Comparison of ENCODE assay signal across 11 mouse cellular contexts in genomic region chr10:12724247-12725001, GRCm38 (mm10).
A peak's percentile ranks its signal among the peaks of the same experiment; 100 is the strongest.
DNase-seq lines count a peak whose midpoint lies in the region; ATAC-seq lines count a peak whose summit lies in the region.
"Had no signal": no experiment of that assay in that cellular context is flagged by ENCODE, and none has a peak within 500 bp of the region (broad histone marks: within the 10 kb centered on the region; RNA-seq: fewer than 3 reads in every experiment).

No protein-coding gene starts in this region.

- no peak overlapping the region for H3K9ac ChIP-seq in forebrain, embryonic 16.5 days (replicated peaks; ENCODE audit: low read depth, low read length)
- no peak overlapping the region for H3K9ac ChIP-seq in neural tube, embryonic 11.5 days (ENCODE audit: low read length)
- no peak overlapping the region for H3K9ac ChIP-seq in hindbrain, embryonic 16.5 days (ENCODE audit: low read depth, low read length)

- peaks cover 27% of the 10 kb centered on the region for H3K36me3 ChIP-seq in forebrain, embryonic 10.5 days (replicated peaks)
- no peaks in the 10 kb centered on the region for H3K36me3 ChIP-seq in forebrain, embryonic 16.5 days (ENCODE audit: control insufficient read depth, insufficient read depth)
- no peaks in the 10 kb centered on the region for H3K36me3 ChIP-seq in neural tube, embryonic 11.5 days (ENCODE audit: control insufficient read depth, insufficient read depth, low read length)
- no peaks in the 10 kb centered on the region for H3K36me3 ChIP-seq in hindbrain, embryonic 16.5 days (ENCODE audit: control insufficient read depth, insufficient read depth, low read length)

- no peak overlapping the region for H3K4me2 ChIP-seq in forebrain, embryonic 16.5 days (ENCODE audit: low read length)
- H3K4me2 ChIP-seq in neural tube, embryonic 11.5 days (ENCODE audit: low read depth), result no peak overlapping the region
- no peak overlapping the region for H3K4me2 ChIP-seq in hindbrain, embryonic 16.5 days (ENCODE audit: low read length)

- DNase-seq in forebrain, embryonic 10.5 days (ENCODE audit: extremely low spot score, low spot score), result no peak
- no peak for DNase-seq in neural tube, embryonic 11.5 days (ENCODE audit: low spot score)
- DNase-seq in neural tube, embryonic 10.5 days (ENCODE audit: extremely low spot score, low spot score), result no peak
- DNase-seq in retina, postnatal 1 day, result peak; percentile 11
- DNase-seq in cerebellum, adult 11 months, result no peak
- no peak for DNase-seq in cerebellum, postnatal 25 days
- DNase-seq: lung, postnatal 10 days; thymus, postnatal 14 days had no signal

- no peaks in the 10 kb centered on the region for H3K27me3 ChIP-seq in forebrain, embryonic 10.5 days (ENCODE audit: poor library complexity, severe bottlenecking)
- no peaks in the 10 kb centered on the region for H3K27me3 ChIP-seq in forebrain, embryonic 16.5 days (replicated peaks; ENCODE audit: control insufficient read depth, insufficient read depth, low read length)
- H3K27me3 ChIP-seq in neural tube, embryonic 11.5 days (ENCODE audit: control insufficient read depth, insufficient read depth, low read length), result no peaks in the 10 kb centered on the region
- H3K27me3 ChIP-seq in hindbrain, embryonic 16.5 days (replicated peaks; ENCODE audit: control insufficient read depth, insufficient read depth, low read length), result no peaks in the 10 kb centered on the region

- peaks cover 33% of the 10 kb centered on the region for H3K4me1 ChIP-seq in forebrain, embryonic 10.5 days
- H3K4me1 ChIP-seq in forebrain, embryonic 16.5 days (replicated peaks; ENCODE audit: control insufficient read depth, insufficient read depth, low read length), result peaks cover 10% of the 10 kb centered on the region
- 0 out of 2 replicates have a peak, but pooled peaks cover 3% of the 10 kb centered on the region for H3K4me1 ChIP-seq in neural tube, embryonic 11.5 days (ENCODE audit: control insufficient read depth, insufficient read depth, low read length)
- peaks cover 8% of the 10 kb centered on the region; the same call in 1 of the 2 replicates for H3K4me1 ChIP-seq in hindbrain, embryonic 16.5 days (ENCODE audit: control insufficient read depth, insufficient read depth, low read depth, low read length)

- WGBS in forebrain, embryonic 10.5 days, result 83% methylated on average over 14 of the region's 14 CpGs
- WGBS in forebrain, embryonic 16.5 days, result 61% methylated on average over 14 of the region's 14 CpGs
- WGBS in neural tube, embryonic 11.5 days, result 77% methylated on average over 14 of the region's 14 CpGs
- WGBS in hindbrain, embryonic 16.5 days, result 51% methylated on average over 14 of the region's 14 CpGs

- peak overlapping the region; percentile 20; the same call in 1 of the 2 replicates for H3K27ac ChIP-seq in forebrain, embryonic 10.5 days
- H3K27ac ChIP-seq in forebrain, embryonic 16.5 days (ENCODE audit: low read length), result no peak overlapping the region
- H3K27ac ChIP-seq in neural tube, embryonic 11.5 days (ENCODE audit: low read depth, low read length), result 0 out of 2 replicates have a peak overlapping the region, but pooled peaks have one; percentile 1
- no peak overlapping the region for H3K27ac ChIP-seq in hindbrain, embryonic 16.5 days (ENCODE audit: low read depth, low read length)
- H3K27ac ChIP-seq: limb, embryonic 10.5 days had no signal

- no peak for ATAC-seq in forebrain, embryonic 16.5 days
- ATAC-seq in neural tube, embryonic 11.5 days (ENCODE audit: insufficient read depth, low FRiP score, low TSS enrichment), result no peak
- peak; percentile 72 for ATAC-seq in hindbrain, embryonic 16.5 days

- no peaks in the 10 kb centered on the region for H3K9me3 ChIP-seq in forebrain, embryonic 10.5 days
- H3K9me3 ChIP-seq in forebrain, embryonic 16.5 days (ENCODE audit: control insufficient read depth, low read length), result no peaks in the 10 kb centered on the region
- no peaks in the 10 kb centered on the region for H3K9me3 ChIP-seq in neural tube, embryonic 11.5 days (ENCODE audit: control insufficient read depth, low read length)
- no peaks in the 10 kb centered on the region for H3K9me3 ChIP-seq in hindbrain, embryonic 16.5 days (ENCODE audit: control insufficient read depth, low read length)
- H3K9me3 ChIP-seq: limb, embryonic 10.5 days had no signal

- no peak overlapping the region for H3K4me3 ChIP-seq in forebrain, embryonic 10.5 days
- no peak overlapping the region for H3K4me3 ChIP-seq in forebrain, embryonic 16.5 days (replicated peaks; ENCODE audit: low read length)
- H3K4me3 ChIP-seq in neural tube, embryonic 11.5 days (ENCODE audit: low read depth, low read length), result no peak overlapping the region
- H3K4me3 ChIP-seq in hindbrain, embryonic 16.5 days (ENCODE audit: low read length), result no peak overlapping the region
- H3K4me3 ChIP-seq: limb, embryonic 10.5 days had no signal

Comparison
In these comparisons a context has a peak if more than half of its experiments do, and no peak if none do; other contexts are left out.
1. H3K27ac ChIP-seq: peak in forebrain, embryonic 10.5 days (single experiment) and neural tube, embryonic 11.5 days (single experiment); none in forebrain, embryonic 16.5 days (single experiment) and hindbrain, embryonic 16.5 days (single experiment).